Mouse (Mus musculus): Measurements from ENCODE around the gene Krt76. TPM values are rescaled to one million over a fixed set of nuclear protein-coding genes. Genes with fewer than 3 reads are reported as not detected.

The Krt76 gene
- not detected for total RNA-seq (2023)

DNA sequence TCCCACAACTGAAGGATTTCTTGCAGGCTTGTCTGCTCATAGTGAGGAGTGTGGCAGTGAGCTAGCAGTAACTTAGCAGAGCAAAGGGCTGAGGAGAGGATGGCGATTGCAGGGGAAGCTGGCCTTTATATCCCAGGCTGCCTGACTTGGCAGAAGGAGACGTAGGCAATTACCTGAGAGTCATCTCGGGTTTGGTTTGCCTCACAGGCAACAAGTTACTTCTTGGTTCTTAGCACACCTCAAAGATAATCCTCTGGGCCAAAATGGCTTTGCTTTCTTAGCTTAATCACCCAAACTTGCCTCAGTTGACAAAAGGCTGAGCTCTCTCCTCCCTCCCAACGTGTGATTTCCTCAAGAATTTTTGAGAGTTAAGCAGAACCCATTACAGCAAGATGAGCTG, at the start of gene Krt76:
Krt76 (minus strand) TSS at position 101 of the 400 bp plus-strand sequence.

DNA sequence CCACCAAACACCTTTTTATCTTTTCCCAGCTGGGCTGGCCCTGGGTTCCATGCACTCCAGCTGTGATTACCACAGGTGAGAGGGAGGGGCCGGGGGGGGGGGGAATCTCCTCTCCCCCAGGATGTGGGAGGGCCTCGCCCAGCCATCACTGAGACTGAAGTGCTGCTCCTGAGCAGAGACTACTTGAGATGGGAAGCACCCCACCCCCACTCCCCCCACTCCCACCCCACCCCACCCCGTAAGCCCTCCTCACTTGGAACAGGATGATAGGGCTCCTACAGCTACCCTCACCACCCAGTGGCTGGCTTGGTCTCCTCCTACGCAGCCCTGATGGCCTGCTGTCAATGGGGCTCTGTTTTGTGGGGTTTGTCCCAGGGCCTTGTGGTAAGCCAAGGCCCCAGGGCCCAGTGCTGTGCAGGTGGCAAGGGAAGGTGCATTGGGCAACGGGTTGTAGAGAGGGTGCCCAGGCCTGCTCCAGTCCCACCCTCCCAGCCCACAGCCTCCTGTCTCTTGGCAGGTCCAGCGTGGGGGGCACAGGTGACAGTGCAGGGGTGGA, 47.6 kb upstream of the Krt76 start, which contains the start of gene Krt79:
Krt79 (minus strand) TSS at position 51 of the 556 bp plus-strand sequence.

DNA sequence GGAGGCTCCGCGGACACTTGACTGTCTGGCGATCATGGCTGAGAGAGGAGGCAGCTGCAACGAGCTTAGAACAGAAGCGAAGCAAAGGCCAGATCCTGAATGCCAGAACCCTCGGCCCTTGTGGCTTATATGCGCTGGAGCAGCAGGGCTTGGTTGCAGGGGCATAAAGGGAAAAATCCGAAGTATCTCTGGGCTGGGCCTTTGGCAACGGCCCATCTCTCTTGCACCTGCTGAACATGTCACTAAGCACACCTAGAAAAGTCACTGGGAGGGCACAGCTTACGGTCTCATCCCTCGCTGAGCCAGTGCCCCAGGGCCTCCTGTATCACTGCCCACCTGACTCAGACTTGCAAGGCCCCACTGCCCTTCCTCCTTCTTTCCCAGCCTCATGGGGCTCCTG, 31.9 kb upstream of the Krt76 start, which contains the start of gene Krt4:
Krt4 (minus strand) TSS at position 101 of the 400 bp plus-strand sequence.

DNA sequence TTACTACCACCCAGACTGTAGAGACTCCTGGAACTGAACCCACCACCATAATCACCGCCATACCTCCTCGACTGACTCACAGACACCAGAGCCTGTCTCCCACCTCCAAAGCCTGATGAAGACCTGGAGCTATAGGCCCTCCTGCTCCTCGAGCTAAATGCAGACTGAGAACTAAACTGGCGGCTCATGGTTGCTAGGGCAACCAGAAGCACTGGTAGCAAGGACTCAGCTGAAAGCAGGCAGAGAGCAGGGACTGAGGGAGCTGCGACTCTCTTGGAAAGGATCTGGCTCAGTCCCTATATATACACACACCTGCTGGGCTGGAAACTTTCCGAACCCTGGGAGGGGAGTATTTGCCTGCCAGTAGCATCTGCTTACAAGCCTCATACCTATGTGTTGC, 23.3 kb downstream of the Krt76 start, which contains the start of gene Krt77:
Krt77 (minus strand) TSS at position 275 of the 400 bp plus-strand sequence.

DNA sequence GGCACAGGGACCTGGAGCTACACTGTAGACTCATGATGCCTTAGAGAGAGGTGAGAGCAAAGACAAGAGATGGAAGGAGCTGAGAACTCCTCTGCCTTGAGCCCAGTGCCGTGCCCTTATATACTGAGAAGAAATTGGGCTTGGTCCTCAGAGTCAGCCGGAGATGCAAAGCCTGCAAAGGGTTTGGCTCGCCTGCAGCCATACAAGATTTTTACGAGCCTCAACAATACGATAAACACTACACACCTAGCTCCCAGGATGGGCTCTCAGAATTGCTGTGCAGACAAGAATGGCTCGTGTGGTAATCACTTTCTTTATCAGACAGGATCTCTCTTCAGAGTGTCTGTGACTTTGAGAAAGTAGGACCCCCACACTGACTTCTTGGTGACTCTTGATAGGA, 42.0 kb downstream of the Krt76 start, which contains the start of gene Krt1:
Krt1 (minus strand) TSS at position 101 of the 400 bp plus-strand sequence.

Other genes with a start within 250 kb of the Krt76 start
- not detected for gene Gm5478, start 245.5 kb downstream of the Krt76 start, total RNA-seq (2023)
- gene Krt6b, start 212.6 kb downstream of the Krt76 start, total RNA-seq (2023), result not detected
- gene Krt6a, start 198.6 kb downstream of the Krt76 start, total RNA-seq (2023), result not detected
- gene Krt5, start 180.0 kb downstream of the Krt76 start, total RNA-seq (2023), result not detected
- not detected for gene Krt71, start 149.8 kb downstream of the Krt76 start, total RNA-seq (2023)
- gene Krt72, start 106.5 kb downstream of the Krt76 start, total RNA-seq (2023), result not detected
- not detected for gene Krt73, start 90.6 kb downstream of the Krt76 start, total RNA-seq (2023)
- gene Krt2, start 74.8 kb downstream of the Krt76 start, total RNA-seq (2023), result not detected
- not detected for gene Krt1, start 42.1 kb downstream of the Krt76 start, total RNA-seq (2023)
- gene Krt77, start 23.2 kb downstream of the Krt76 start, total RNA-seq (2023), result not detected
- gene Krt4, start 31.8 kb upstream of the Krt76 start, total RNA-seq (2023), result not detected
- gene Krt79, start 47.4 kb upstream of the Krt76 start, total RNA-seq (2023), result not detected
- not detected for gene Krt78, start 61.4 kb upstream of the Krt76 start, total RNA-seq (2023)
- gene Krt8, start 111.6 kb upstream of the Krt76 start, total RNA-seq (2023), result not detected
- under 1 TPM; 0.26 to 0.73 TPM for gene Krt18, start 135.3 kb upstream of the Krt76 start, total RNA-seq (2023)
- 100 to 1,000 TPM; 127 to 136 TPM for gene Eif4b, start 180.9 kb upstream of the Krt76 start, total RNA-seq (2023)
- gene Tns2, start 207.5 kb upstream of the Krt76 start, total RNA-seq (2023), result 1 to 10 TPM; 1.4 TPM
- 10 to 100 TPM; 21.7 to 27.2 TPM for gene Spryd3, start 243.3 kb upstream of the Krt76 start, total RNA-seq (2023)